Mouse (Mus musculus) limb, embryonic 15.5 days (tissue): ENCODE data around the gene Smad3. TPM values are rescaled to one million over a fixed set of nuclear protein-coding genes. Genes with fewer than 3 reads are reported as not detected.
A peak's percentile ranks its signal among the peaks of the same experiment; 100 is the strongest.

Experiments
- ATAC-seq: fragments of 200-750 bp; cut with Nextera tagmentation; 2 replicates; pipeline ENCODE4 v1.8.0; 2017; ENCODE audit warnings: low read depth, moderate TSS enrichment; ENCODE audit not compliant: insufficient number of reproducible peaks, low FRiP score, low TSS enrichment
- H3K27ac ChIP-seq: fragments of 300-500 bp; sonication (generic); 2 replicates; pipeline ENCODE4 v1.5.1; 2015; ENCODE audit warnings: moderate library complexity, mild to moderate bottlenecking, inconsistent platforms
- H3K27me3 ChIP-seq: fragments of 300-500 bp; sonication (generic); 2 replicates; pipeline ENCODE4 v1.6.1; 2015; ENCODE audit warnings: inconsistent platforms
- H3K36me3 ChIP-seq: fragments of 300-500 bp; sonication (generic); 2 replicates; pipeline ENCODE4 v1.6.1; 2015; ENCODE audit warnings: inconsistent platforms
- H3K4me1 ChIP-seq: fragments of 300-500 bp; sonication (generic); 2 replicates; pipeline ENCODE4 v1.6.1; 2015; ENCODE audit warnings: inconsistent platforms
- H3K4me2 ChIP-seq: fragments of 300-500 bp; sonication (generic); 2 replicates; pipeline ENCODE4 v1.6.1; 2015; ENCODE audit warnings: mild to moderate bottlenecking, inconsistent platforms
- H3K4me3 ChIP-seq: fragments of 300-500 bp; sonication (generic); 2 replicates; pipeline ENCODE4 v1.5.1; 2015; ENCODE audit warnings: mild to moderate bottlenecking, inconsistent platforms
- H3K9ac ChIP-seq: fragments of 300-500 bp; sonication (generic); 2 replicates; pipeline ENCODE4 v1.6.1; 2015; ENCODE audit warnings: inconsistent platforms
- H3K9me3 ChIP-seq: fragments of 300-500 bp; sonication (generic); 2 replicates; pipeline ENCODE4 v1.6.1; 2016; ENCODE audit warnings: inconsistent platforms
- WGBS: fragments of 180-500 bp; shearing (Covaris S2); methylation state at CpG from one replicate; pipeline ENCODE4 v1.1.7; 2015; 5-methylcytosine and 5-hydroxymethylcytosine counted together
- polyA plus RNA-seq: library from polyadenylated mRNA; unstranded; fragments of >200 nt; fragmentation: Nextera tagmentation; extraction: Ambion mirVana; gene quantifications from 2 replicates; pipeline ENCODE4 v1.2.1, GENCODE M21; 2015

Gene Smad3
- polyA plus RNA-seq, 1 experiment from 2014 or later = 28.9 TPM

- H3K36me3 ChIP-seq = peaks cover 20% of the 10 kb centered on the region; the same call in 1 of the 2 replicates
- H3K9me3 ChIP-seq = no peaks in the 10 kb centered on the region
- no peak overlapping the region for H3K4me3 ChIP-seq
- no peak overlapping the region for H3K4me2 ChIP-seq
- H3K27me3 ChIP-seq = no peaks in the 10 kb centered on the region
- H3K9ac ChIP-seq = no peak overlapping the region
- no peak overlapping the region for H3K27ac ChIP-seq
- ATAC-seq = no peak
- WGBS = 63% methylated on average over 15 of the region's 15 CpGs
- no peaks in the 10 kb centered on the region for H3K4me1 ChIP-seq
Measured at GRCm38 (mm10) chr9:63623895-63624569, 133.8 kb downstream of the Smad3 start.

- WGBS = 87% methylated on average over 2 of the region's 2 CpGs
- no peak for ATAC-seq
- peaks cover 30% of the 10 kb centered on the region for H3K36me3 ChIP-seq
- no peaks in the 10 kb centered on the region for H3K9me3 ChIP-seq
- H3K27ac ChIP-seq = no peak overlapping the region
- H3K4me3 ChIP-seq = no peak overlapping the region
- H3K4me1 ChIP-seq = peaks cover 19% of the 10 kb centered on the region
- H3K27me3 ChIP-seq = no peaks in the 10 kb centered on the region
- H3K4me2 ChIP-seq = no peak overlapping the region
- no peak overlapping the region for H3K9ac ChIP-seq
Measured at GRCm38 (mm10) chr9:63617967-63618366, 139.8 kb downstream of the Smad3 start.

- no peak overlapping the region for H3K27ac ChIP-seq
- no peaks in the 10 kb centered on the region for H3K9me3 ChIP-seq
- ATAC-seq = no peak
- no peak overlapping the region for H3K4me2 ChIP-seq
- H3K4me1 ChIP-seq = peaks cover 51% of the 10 kb centered on the region
- H3K27me3 ChIP-seq = no peaks in the 10 kb centered on the region
- H3K9ac ChIP-seq = no peak overlapping the region
- H3K36me3 ChIP-seq = peaks cover 17% of the 10 kb centered on the region
- H3K4me3 ChIP-seq = no peak overlapping the region
- WGBS = 45% methylated on average over 11 of the region's 11 CpGs
Measured at GRCm38 (mm10) chr9:63614018-63614985, 143.5 kb downstream of the Smad3 start.

- WGBS = 17% methylated on average over 1 of the region's 1 CpGs
- no peak overlapping the region for H3K9ac ChIP-seq
- peaks cover 54% of the 10 kb centered on the region for H3K4me1 ChIP-seq
- peak overlapping the region; percentile 61 for H3K27ac ChIP-seq
- no peak overlapping the region for H3K4me3 ChIP-seq
- H3K4me2 ChIP-seq = peak overlapping the region; percentile 3; the same call in 1 of the 2 replicates
- peaks cover 17% of the 10 kb centered on the region for H3K36me3 ChIP-seq
- H3K9me3 ChIP-seq = no peaks in the 10 kb centered on the region
- 0 out of 2 replicates have a peak, but pooled peaks have one; percentile 11 for ATAC-seq
- no peaks in the 10 kb centered on the region for H3K27me3 ChIP-seq
Measured at GRCm38 (mm10) chr9:63613569-63613968, 144.2 kb downstream of the Smad3 start.

- Histone ChIP-seq H3K4me1 (peaks cover 54% of the 10 kb centered on the region), H3K4me3 (no peak overlapping the region), H3K9me3 (no peaks in the 10 kb centered on the region), H3K4me2 (peak overlapping the region; percentile 3; the same call in 1 of the 2 replicates), H3K27me3 (no peaks in the 10 kb centered on the region), H3K36me3 (peaks cover 11% of the 10 kb centered on the region), H3K9ac (no peak overlapping the region), H3K27ac (peak overlapping the region; percentile 61)
- WGBS = 35% methylated on average over 16 of the region's 16 CpGs
- ATAC-seq = peak; percentile 55; the same call in 1 of the 2 replicates
Measured at GRCm38 (mm10) chr9:63612565-63613515, 145.0 kb downstream of the Smad3 start.

GRCm38 (mm10) chr9:63611967-63612366 lies 145.8 kb downstream of the Smad3 start:
- Histone ChIP-seq H3K4me3 (no peak overlapping the region), H3K4me1 (peaks cover 54% of the 10 kb centered on the region), H3K36me3 (peaks cover 5% of the 10 kb centered on the region; the same call in 1 of the 2 replicates), H3K27ac (peak overlapping the region; percentile 29), H3K27me3 (no peaks in the 10 kb centered on the region), H3K9ac (no peak overlapping the region), H3K4me2 (no peak overlapping the region), H3K9me3 (no peaks in the 10 kb centered on the region)
- no peak for ATAC-seq
- WGBS = 63% methylated on average over 5 of the region's 5 CpGs

DNA sequence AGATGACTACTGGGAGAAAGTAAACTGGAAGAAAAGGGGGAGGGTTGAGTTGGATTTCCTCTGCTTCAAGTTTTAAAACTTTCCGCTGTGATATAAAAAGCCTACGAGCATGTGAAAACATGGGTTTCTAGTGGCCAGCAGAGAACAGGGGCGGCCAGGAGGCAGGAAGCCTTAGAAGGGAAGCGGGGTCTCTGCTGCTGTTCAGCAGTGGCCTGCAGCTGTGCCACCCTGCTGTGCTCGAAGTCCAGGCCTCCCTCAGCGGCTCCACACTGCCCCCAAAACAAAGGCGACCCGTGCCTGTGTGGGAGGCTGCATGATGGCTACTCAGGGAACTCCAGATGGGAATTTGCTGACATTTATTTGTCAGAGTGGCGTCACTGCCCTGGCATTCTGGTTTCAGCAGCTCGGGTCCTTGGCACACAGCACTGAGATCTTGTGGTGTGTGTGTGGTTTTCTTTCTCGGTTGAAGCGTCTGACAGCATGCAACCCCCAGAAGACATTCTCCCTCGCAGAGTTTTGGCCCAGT lies 146.9 kb downstream of the Smad3 start:
- Histone ChIP-seq H3K27me3 (no peaks in the 10 kb centered on the region), H3K36me3 (no peaks in the 10 kb centered on the region), H3K4me2 (peak overlapping the region; percentile 32), H3K9ac (no peak overlapping the region), H3K4me1 (peaks cover 54% of the 10 kb centered on the region), H3K4me3 (no peak overlapping the region), H3K27ac (peak overlapping the region; percentile 85), H3K9me3 (no peaks in the 10 kb centered on the region)
- WGBS = 17% methylated on average over 13 of the region's 13 CpGs
- ATAC-seq = peak; percentile 27; the same call in 1 of the 2 replicates

GRCm38 (mm10) chr9:63610231-63610630 lies 147.6 kb downstream of the Smad3 start:
- WGBS = 80% methylated on average over 6 of the region's 6 CpGs
- Histone ChIP-seq H3K27ac (peak overlapping the region; percentile 85; the same call in 1 of the 2 replicates), H3K4me2 (no peak overlapping the region), H3K9me3 (no peaks in the 10 kb centered on the region), H3K36me3 (no peaks in the 10 kb centered on the region), H3K4me3 (no peak overlapping the region), H3K27me3 (no peaks in the 10 kb centered on the region), H3K9ac (no peak overlapping the region), H3K4me1 (peaks cover 54% of the 10 kb centered on the region)
- no peak for ATAC-seq

- ATAC-seq = no peak
- no peaks in the 10 kb centered on the region for H3K9me3 ChIP-seq
- WGBS = 92% methylated on average over 2 of the region's 2 CpGs
- peaks cover 52% of the 10 kb centered on the region for H3K4me1 ChIP-seq
- H3K27ac ChIP-seq = 0 out of 2 replicates have a peak overlapping the region, but pooled peaks have one; percentile 85
- no peaks in the 10 kb centered on the region for H3K36me3 ChIP-seq
- no peak overlapping the region for H3K9ac ChIP-seq
- no peak overlapping the region for H3K4me3 ChIP-seq
- H3K27me3 ChIP-seq = no peaks in the 10 kb centered on the region
- no peak overlapping the region for H3K4me2 ChIP-seq
Measured at GRCm38 (mm10) chr9:63609776-63610175, 148.0 kb downstream of the Smad3 start.

GRCm38 (mm10) chr9:63609246-63609645 lies 148.5 kb downstream of the Smad3 start:
- H3K27me3 ChIP-seq = no peaks in the 10 kb centered on the region
- WGBS = 70% methylated on average over 8 of the region's 8 CpGs
- H3K9ac ChIP-seq = no peak overlapping the region
- H3K4me2 ChIP-seq = no peak overlapping the region
- H3K36me3 ChIP-seq = no peaks in the 10 kb centered on the region
- 0 out of 2 replicates have a peak overlapping the region, but pooled peaks have one; percentile 22 for H3K27ac ChIP-seq
- no peaks in the 10 kb centered on the region for H3K9me3 ChIP-seq
- no peak for ATAC-seq
- no peak overlapping the region for H3K4me3 ChIP-seq
- peaks cover 47% of the 10 kb centered on the region for H3K4me1 ChIP-seq

GRCm38 (mm10) chr9:63608006-63608405 lies 149.8 kb downstream of the Smad3 start:
- Histone ChIP-seq H3K4me3 (no peak overlapping the region), H3K27ac (no peak overlapping the region), H3K9ac (no peak overlapping the region), H3K36me3 (no peaks in the 10 kb centered on the region), H3K4me2 (no peak overlapping the region), H3K4me1 (peaks cover 47% of the 10 kb centered on the region), H3K27me3 (no peaks in the 10 kb centered on the region), H3K9me3 (no peaks in the 10 kb centered on the region)
- ATAC-seq = no peak
- 64% methylated on average over 6 of the region's 6 CpGs for WGBS
